Mouse (Mus musculus): ENCODE measurements around the gene Sobp.

Gene Sobp

DNA sequence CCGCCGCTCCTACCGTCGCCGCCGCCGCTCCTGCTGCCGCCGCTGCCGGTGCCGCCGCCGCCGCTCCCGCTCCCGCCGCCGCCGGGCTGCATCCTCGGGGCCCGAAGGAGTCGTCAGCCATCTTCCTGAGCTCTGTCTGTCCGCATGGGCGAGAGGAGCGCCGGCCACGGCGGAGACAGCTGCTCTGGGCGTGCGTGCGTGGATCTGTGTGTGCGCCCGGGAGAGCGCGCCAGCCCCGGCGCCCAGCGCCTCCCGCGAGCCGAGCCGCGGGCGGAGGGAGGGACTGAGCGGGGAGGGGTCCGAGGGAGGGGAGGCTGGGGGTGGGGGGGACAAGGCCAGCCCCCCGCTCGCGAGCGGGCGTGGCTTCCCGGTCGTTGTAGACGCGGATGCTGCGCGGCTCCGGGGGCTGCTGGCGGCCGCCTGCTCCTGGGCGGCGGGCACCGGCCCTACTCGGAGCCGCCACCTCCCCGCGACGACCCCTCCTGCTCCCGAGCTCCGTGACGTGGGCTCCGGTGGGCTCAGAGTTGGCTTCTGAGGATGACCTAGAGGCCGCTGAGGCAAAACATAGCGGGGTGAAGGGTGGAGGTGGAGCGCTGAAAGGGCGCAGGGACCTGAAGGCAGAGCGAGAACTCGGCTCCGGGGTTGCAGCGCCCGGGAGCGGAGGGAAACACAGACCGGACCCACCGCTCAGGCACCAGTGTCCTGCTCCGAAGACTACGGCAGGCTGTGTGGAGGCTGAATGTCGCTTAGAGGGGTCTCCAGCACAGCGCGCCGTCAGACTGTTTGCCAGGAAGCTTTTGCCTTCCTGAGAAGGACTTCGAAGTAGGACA, at the start of gene Sobp, which contains the start of gene 9030612E09Rik:
TSS of gene Sobp (minus strand) at position 205 of the 830 bp plus-strand sequence.
TSS of gene 9030612E09Rik (plus strand) at position 379 of the 830 bp plus-strand sequence.
- peak; percentile 69 for ATAC-seq (ENCODE audit: insufficient number of reproducible peaks, low FRiP score, low TSS enrichment)

GRCm38 (mm10) chr10:43223391-43223790, 49.1 kb upstream of the Sobp start:
- no peak for ATAC-seq (ENCODE audit: insufficient number of reproducible peaks, low FRiP score, low TSS enrichment)

- peak; percentile 46; the same call in 1 of the 2 replicates for ATAC-seq (ENCODE audit: insufficient number of reproducible peaks, low FRiP score, low TSS enrichment)
These were observed 47.3 kb upstream of the Sobp start for GRCm38 (mm10) chr10:43221659-43222058.

GRCm38 (mm10) chr10:43220910-43221625, 46.7 kb upstream of the Sobp start, which contains the start of gene Pdss2:
Gene Pdss2, plus strand, starts transcription at chr10:43221486.
- peak; percentile 97 for ATAC-seq (ENCODE audit: insufficient number of reproducible peaks, low FRiP score, low TSS enrichment)

DNA sequence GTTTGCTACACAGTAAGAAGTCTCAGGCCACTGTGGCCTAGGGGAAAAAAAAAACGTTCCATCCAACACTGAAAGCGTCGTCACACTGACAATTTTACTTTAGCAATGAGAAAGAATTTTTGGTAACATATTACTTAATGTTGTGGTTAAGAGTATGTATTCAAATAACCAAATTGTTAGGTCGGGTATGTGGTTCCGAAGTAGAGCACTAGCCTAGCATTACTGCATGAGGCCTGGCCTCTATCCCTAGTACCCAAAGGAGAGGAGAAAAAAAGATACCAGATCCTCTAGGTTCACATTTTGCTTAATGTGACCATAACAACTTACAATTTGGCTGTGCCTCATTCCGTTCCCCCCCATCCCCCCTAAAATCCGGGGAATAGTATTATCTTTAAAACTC, 46.1 kb upstream of the Sobp start:
- no peak for ATAC-seq (ENCODE audit: insufficient number of reproducible peaks, low FRiP score, low TSS enrichment)

DNA sequence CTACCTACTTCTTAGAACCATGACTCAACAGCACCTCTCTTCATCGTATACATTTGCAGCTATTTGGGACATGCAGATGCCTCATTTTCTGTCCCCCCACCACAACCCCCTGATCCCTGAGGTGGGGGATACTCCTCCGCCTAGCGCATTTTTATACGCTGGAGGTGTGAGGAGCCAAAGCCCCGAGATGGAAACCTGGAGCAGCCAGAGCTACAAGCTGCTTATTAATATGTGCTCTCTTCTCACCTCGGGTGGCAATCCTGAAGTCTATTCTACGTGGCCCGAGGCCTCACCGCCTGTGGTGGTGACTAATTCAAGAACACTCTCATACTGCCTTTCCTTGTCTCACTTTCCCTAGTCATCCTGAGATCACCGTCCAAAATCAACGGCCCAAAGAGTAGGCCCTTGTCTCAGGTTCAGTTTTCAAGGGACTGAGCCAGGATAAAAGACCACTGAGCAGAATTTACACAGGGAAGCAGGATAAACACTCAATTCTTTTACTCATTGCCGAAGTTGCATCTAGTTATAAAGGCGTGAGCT, 43.1 kb upstream of the Sobp start:
- ATAC-seq (ENCODE audit: insufficient number of reproducible peaks, low FRiP score, low TSS enrichment): no peak

GRCm38 (mm10) chr10:43211866-43212265, 37.5 kb upstream of the Sobp start:
- ATAC-seq (ENCODE audit: insufficient number of reproducible peaks, low FRiP score, low TSS enrichment): no peak

- ATAC-seq (ENCODE audit: insufficient number of reproducible peaks, low FRiP score, low TSS enrichment): no peak
These were observed 29.5 kb upstream of the Sobp start for GRCm38 (mm10) chr10:43203865-43204264.

DNA sequence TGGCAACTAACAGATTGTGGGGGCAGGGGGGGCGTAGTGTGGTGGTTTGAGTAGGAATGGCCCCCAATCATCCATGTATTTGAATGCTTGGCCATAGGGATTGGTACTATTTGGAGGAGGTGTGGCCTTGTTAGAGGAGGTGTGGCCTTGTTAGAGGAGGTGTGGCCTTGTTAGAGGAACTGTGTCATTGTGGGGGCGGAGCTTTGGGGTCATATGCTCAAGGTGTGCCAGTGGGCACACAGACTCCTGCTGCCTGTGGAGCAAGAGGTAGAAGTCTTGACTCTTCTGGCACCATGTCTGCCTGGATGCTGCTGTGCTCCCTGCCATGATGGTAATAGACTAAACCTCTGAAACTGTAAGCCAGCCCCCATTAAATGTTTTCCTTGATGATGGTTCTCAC, 25.9 kb upstream of the Sobp start:
- no peak for ATAC-seq (ENCODE audit: insufficient number of reproducible peaks, low FRiP score, low TSS enrichment)

DNA sequence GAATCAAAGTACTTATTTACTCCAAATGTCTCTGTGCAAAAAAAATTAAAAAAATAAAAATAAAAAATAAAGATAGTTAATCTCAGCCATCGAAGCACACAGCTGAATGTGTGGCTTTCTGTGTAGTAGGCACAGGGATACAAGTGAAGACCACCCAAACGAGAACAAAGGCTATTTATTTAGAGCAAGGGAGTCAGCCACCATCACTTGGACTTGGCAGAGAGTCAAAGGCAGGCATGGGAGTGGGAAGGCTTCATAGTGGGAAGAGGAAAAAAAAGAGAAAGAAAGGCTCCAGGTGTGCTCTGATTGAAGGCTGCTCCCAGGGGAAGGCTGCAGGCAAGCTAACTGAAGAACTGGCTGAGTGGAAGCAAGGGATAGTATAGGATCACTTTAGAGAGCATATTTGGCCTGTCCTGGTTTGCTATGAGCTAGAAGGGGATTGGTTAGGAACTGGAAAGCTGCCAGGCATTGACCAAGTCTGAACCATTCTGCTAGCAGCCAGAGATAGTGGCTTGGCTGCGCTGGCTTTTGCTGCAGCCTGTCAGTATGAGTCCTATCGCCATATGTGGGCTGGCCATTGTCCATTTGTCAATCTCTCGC, 6.1 kb upstream of the Sobp start:
- ATAC-seq (ENCODE audit: insufficient number of reproducible peaks, low FRiP score, low TSS enrichment): no peak

- ATAC-seq (ENCODE audit: insufficient number of reproducible peaks, low FRiP score, low TSS enrichment): peak; percentile 76
These were observed 849 bp upstream of the Sobp start for GRCm38 (mm10) chr10:43175156-43175601.

- ATAC-seq (ENCODE audit: insufficient number of reproducible peaks, low FRiP score, low TSS enrichment): peak; percentile 17; the same call in 1 of the 2 replicates
These were observed 453 bp downstream of the Sobp start for GRCm38 (mm10) chr10:43173828-43174325.

GRCm38 (mm10) chr10:43173141-43173827, 1.0 kb downstream of the Sobp start:
- ATAC-seq (ENCODE audit: insufficient number of reproducible peaks, low FRiP score, low TSS enrichment): no peak

- ATAC-seq (ENCODE audit: insufficient number of reproducible peaks, low FRiP score, low TSS enrichment): no peak
These were observed 1.8 kb downstream of the Sobp start for GRCm38 (mm10) chr10:43172554-43172953.

GRCm38 (mm10) chr10:43172066-43172465, 2.3 kb downstream of the Sobp start:
- no peak for ATAC-seq (ENCODE audit: insufficient number of reproducible peaks, low FRiP score, low TSS enrichment)

DNA sequence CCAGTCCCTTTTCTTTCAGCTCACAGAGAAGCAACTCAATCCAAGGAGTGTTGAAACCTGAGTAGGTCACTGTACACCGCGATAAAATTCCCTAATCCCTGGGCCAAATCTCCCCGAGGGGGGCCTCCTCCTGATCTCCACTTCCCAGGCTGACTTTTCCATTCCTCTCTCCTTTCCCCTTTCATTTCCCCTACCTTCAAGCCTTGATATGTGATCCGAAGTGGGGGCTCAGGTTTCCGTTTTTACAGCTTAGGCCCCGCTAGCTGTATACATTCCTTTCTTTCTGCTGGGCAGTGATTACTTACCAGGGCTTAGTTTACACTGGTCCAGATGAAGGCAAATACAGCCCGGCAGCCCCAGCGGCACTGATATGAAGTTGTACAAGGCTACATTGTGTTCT, 3.2 kb downstream of the Sobp start:
- ATAC-seq (ENCODE audit: insufficient number of reproducible peaks, low FRiP score, low TSS enrichment): no peak

GRCm38 (mm10) chr10:43168847-43169246, 5.5 kb downstream of the Sobp start:
- ATAC-seq (ENCODE audit: insufficient number of reproducible peaks, low FRiP score, low TSS enrichment): no peak

GRCm38 (mm10) chr10:43166817-43167216, 7.5 kb downstream of the Sobp start:
- ATAC-seq (ENCODE audit: insufficient number of reproducible peaks, low FRiP score, low TSS enrichment): no peak

DNA sequence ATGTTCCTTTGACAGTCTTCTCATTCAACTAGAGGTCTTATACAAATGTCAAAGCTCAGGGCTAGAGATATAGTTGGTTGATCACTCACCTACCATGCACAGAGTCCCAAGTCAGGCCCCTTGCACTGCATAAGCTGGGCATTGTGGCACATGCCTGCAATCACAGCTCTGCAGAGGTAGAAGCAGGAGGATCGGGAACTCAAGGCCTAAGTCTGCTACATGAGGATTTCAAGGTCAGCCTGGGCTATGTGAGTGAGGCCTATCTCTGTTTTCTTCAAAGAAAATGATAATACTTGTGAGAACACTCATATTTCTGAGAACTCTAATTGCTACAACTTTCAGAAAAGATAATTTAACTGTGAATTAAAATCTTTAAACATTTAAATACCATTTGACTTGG, 8.2 kb downstream of the Sobp start:
- ATAC-seq (ENCODE audit: insufficient number of reproducible peaks, low FRiP score, low TSS enrichment): no peak

GRCm38 (mm10) chr10:43164406-43164805, 9.9 kb downstream of the Sobp start:
- peak; percentile 32; the same call in 1 of the 2 replicates for ATAC-seq (ENCODE audit: insufficient number of reproducible peaks, low FRiP score, low TSS enrichment)

Data from cerebellum, adult (tissue).